Mouse (Mus musculus) embryonic facial prominence, embryonic 12.5 days (tissue): ENCODE results near the gene Hist1h2ac. TPM values are rescaled to one million over a fixed set of nuclear protein-coding genes. Genes with fewer than 3 reads are reported as not detected.

Experiments
- ATAC-seq: fragments of 200-750 bp; cut with Nextera tagmentation; 2 replicates; pipeline ENCODE4 v1.8.0; 2017; ENCODE audit not compliant: insufficient number of reproducible peaks, insufficient read depth, low FRiP score, low TSS enrichment
- H3K27ac ChIP-seq: fragments of 300-500 bp; sonication (generic); 2 replicates; pipeline ENCODE4 v1.5.1; 2016; ENCODE audit warnings: mild to moderate bottlenecking
- H3K27me3 ChIP-seq: fragments of 300-500 bp; sonication (generic); 2 replicates; pipeline ENCODE4 v1.6.1; 2016; ENCODE audit warnings: mild to moderate bottlenecking, moderate library complexity
- H3K36me3 ChIP-seq: fragments of 300-500 bp; sonication (generic); 2 replicates; pipeline ENCODE4 v1.6.1; 2016; ENCODE audit warnings: mild to moderate bottlenecking
- H3K4me1 ChIP-seq: fragments of 300-500 bp; sonication (generic); 2 replicates; pipeline ENCODE4 v1.6.1; 2016
- H3K4me2 ChIP-seq: fragments of 300-500 bp; sonication (generic); replicated peaks from 2 replicates; pipeline ENCODE4 v1.6.1; 2016; ENCODE audit warnings: mild to moderate bottlenecking, moderate library complexity
- H3K4me3 ChIP-seq: fragments of 300-500 bp; sonication (generic); 2 replicates; pipeline ENCODE4 v1.5.1; 2016; ENCODE audit warnings: mild to moderate bottlenecking
- H3K9ac ChIP-seq: fragments of 300-500 bp; sonication (generic); 2 replicates; pipeline ENCODE4 v1.6.1; 2016; ENCODE audit warnings: mild to moderate bottlenecking, moderate library complexity
- H3K9me3 ChIP-seq: fragments of 300-500 bp; sonication (generic); 2 replicates; pipeline ENCODE4 v1.6.1; 2016; ENCODE audit warnings: mild to moderate bottlenecking, moderate library complexity
- WGBS: fragments of 180-500 bp; shearing (Covaris S2); methylation state at CpG from one replicate; pipeline ENCODE4 v1.1.7; 2016; 5-methylcytosine and 5-hydroxymethylcytosine counted together
- polyA plus RNA-seq: library from polyadenylated mRNA; unstranded; fragments of >200 nt; fragmentation: Nextera tagmentation; extraction: Ambion mirVana; gene quantifications from 2 replicates; pipeline ENCODE4 v1.2.1, GENCODE M21; 2016

Gene Hist1h2ac
- polyA plus RNA-seq, 1 experiment from 2014 or later = 1.3 TPM

DNA sequence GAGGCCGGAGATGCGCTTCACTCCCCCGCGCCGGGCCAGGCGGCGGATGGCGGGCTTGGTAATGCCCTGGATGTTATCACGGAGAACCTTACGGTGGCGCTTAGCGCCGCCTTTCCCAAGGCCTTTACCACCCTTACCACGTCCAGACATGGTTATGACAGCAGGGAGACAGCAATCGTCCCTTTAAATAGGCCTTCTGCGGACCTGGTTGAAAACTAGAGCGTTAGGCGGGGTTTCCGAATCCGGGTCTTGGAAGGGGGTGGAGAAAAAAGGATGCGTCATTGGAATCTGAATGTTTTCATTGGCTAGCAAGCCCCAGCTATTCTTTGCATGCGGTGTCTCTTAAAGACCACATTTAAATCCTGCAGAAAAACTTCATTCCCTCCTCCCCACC lies 14.5 kb upstream of the Hist1h2ac start, which contains the start of gene Hist1h4c:
Hist1h4c (minus strand) TSS at position 155 of the 394 bp plus-strand sequence.
- Histone ChIP-seq H3K9me3 (no peaks in the 10 kb centered on the region), H3K4me3 (peak within 1 kb of the TSS; percentile 45), H3K9ac (peak within 1 kb of the TSS; percentile 64), H3K4me1 (peaks cover 7% of the 10 kb centered on the region; the same call in 1 of the 2 replicates), H3K27ac (peak within 1 kb of the TSS; percentile 92), H3K36me3 (no peaks in the 10 kb centered on the region), H3K27me3 (no peaks in the 10 kb centered on the region), H3K4me2 (peak within 1 kb of the TSS; percentile 67)
- WGBS = under 1% methylated on average over 22 of the region's 22 CpGs
- peak; percentile 95 for ATAC-seq

DNA sequence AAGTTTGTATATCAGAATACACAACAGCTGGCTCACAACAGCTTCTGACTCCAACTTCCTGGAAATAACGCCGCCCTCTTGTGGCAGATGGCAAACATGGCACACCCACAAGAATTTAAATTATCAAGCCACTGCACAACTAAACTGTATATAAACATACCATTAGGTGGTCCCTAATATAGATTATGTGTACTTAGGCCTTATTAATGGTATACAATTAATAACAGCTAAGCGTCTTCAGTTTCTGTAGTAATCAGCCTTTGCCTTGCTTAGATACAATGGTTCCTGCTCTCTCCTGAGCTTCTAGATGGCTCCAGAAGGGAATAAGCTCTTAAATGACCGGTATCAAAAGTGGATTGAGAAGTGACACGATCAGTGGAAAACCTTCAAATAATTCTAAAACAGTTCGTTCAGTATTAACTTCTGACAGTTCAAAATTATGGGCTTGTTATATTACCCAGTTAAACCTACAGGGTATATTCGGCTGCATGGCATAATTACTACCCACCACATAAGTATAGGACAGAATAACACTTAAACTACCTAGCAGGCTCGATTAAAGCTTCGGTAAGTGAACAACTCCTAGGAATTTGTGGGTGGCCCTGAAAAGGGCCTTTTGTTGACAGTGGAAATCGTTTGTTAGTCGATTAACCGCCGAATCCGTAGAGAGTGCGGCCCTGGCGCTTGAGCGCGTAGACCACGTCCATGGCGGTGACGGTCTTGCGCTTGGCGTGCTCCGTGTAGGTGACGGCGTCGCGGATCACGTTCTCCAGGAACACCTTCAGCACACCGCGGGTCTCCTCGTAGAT lies 13.9 kb upstream of the Hist1h2ac start:
- H3K4me2 ChIP-seq = peak overlapping the region; percentile 67
- H3K9ac ChIP-seq = peak overlapping the region; percentile 64
- H3K27ac ChIP-seq = peak overlapping the region; percentile 92
- peak overlapping the region; percentile 45 for H3K4me3 ChIP-seq
- ATAC-seq = peak; percentile 3; the same call in 1 of the 2 replicates
- peaks cover 7% of the 10 kb centered on the region; the same call in 1 of the 2 replicates for H3K4me1 ChIP-seq
- no peaks in the 10 kb centered on the region for H3K9me3 ChIP-seq
- WGBS = 2% methylated on average over 32 of the region's 32 CpGs
- no peaks in the 10 kb centered on the region for H3K27me3 ChIP-seq
- H3K36me3 ChIP-seq = no peaks in the 10 kb centered on the region

DNA sequence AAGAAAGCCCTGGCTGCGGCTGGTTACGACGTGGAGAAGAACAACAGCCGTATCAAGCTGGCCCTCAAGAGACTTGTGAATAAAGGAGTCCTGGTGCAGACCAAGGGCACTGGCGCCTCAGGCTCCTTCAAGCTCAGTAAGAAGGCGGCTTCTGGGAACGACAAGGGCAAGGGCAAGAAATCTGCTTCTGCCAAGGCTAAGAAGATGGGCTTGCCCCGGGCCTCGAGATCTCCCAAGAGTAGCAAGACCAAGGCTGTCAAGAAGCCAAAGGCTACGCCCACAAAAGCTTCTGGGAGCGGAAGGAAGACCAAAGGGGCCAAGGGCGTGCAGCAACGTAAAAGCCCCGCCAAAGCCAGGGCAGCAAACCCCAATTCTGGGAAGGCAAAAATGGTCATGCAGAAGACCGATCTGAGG lies 12.3 kb upstream of the Hist1h2ac start:
- H3K9me3 ChIP-seq = no peaks in the 10 kb centered on the region
- H3K9ac ChIP-seq = no peak overlapping the region
- no peaks in the 10 kb centered on the region for H3K36me3 ChIP-seq
- H3K27me3 ChIP-seq = no peaks in the 10 kb centered on the region
- WGBS = 64% methylated on average over 15 of the region's 15 CpGs
- peaks cover 7% of the 10 kb centered on the region; the same call in 1 of the 2 replicates for H3K4me1 ChIP-seq
- peak overlapping the region; percentile 47 for H3K27ac ChIP-seq
- no peak overlapping the region for H3K4me3 ChIP-seq
- no peak for ATAC-seq
- no peak overlapping the region for H3K4me2 ChIP-seq

GRCm38 (mm10) chr13:23695514-23695913 lies 11.8 kb upstream of the Hist1h2ac start, which contains the start of gene Hist1h1t:
Gene Hist1h1t (plus strand): TSS chr13:23695814.
- WGBS = 48% methylated on average over 12 of the region's 13 CpGs
- ATAC-seq = no peak
- Histone ChIP-seq H3K36me3 (no peaks in the 10 kb centered on the region), H3K27me3 (no peaks in the 10 kb centered on the region), H3K9me3 (no peaks in the 10 kb centered on the region), H3K4me1 (peaks cover 7% of the 10 kb centered on the region; the same call in 1 of the 2 replicates), H3K4me3 (no peak within 1 kb of the TSS), H3K9ac (no peak within 1 kb of the TSS), H3K4me2 (no peak within 1 kb of the TSS), H3K27ac (peak within 1 kb of the TSS; percentile 47)

GRCm38 (mm10) chr13:23694956-23695355 lies 11.2 kb upstream of the Hist1h2ac start:
- Histone ChIP-seq H3K9ac (no peak overlapping the region), H3K27me3 (no peaks in the 10 kb centered on the region), H3K4me2 (no peak overlapping the region), H3K9me3 (no peaks in the 10 kb centered on the region), H3K4me1 (peaks cover 7% of the 10 kb centered on the region; the same call in 1 of the 2 replicates), H3K4me3 (no peak overlapping the region), H3K36me3 (no peaks in the 10 kb centered on the region), H3K27ac (no peak overlapping the region)
- no peak for ATAC-seq
- 93% methylated on average over 9 of the region's 9 CpGs for WGBS

- Histone ChIP-seq H3K9me3 (no peaks in the 10 kb centered on the region), H3K9ac (no peak overlapping the region), H3K36me3 (no peaks in the 10 kb centered on the region), H3K27me3 (no peaks in the 10 kb centered on the region), H3K4me1 (peaks cover 3% of the 10 kb centered on the region; the same call in 1 of the 2 replicates), H3K27ac (no peak overlapping the region), H3K4me3 (no peak overlapping the region), H3K4me2 (no peak overlapping the region)
- 78% methylated on average over 6 of the region's 6 CpGs for WGBS
- ATAC-seq = no peak
Measured at GRCm38 (mm10) chr13:23693856-23694440, 10.2 kb upstream of the Hist1h2ac start.

GRCm38 (mm10) chr13:23689459-23689858 lies 5.7 kb upstream of the Hist1h2ac start:
- 0 out of 2 replicates have a peak, but pooled peaks cover 5% of the 10 kb centered on the region for H3K4me1 ChIP-seq
- H3K4me3 ChIP-seq = no peak overlapping the region
- no peak for ATAC-seq
- 63% methylated on average over 2 of the region's 2 CpGs for WGBS
- H3K9me3 ChIP-seq = no peaks in the 10 kb centered on the region
- H3K9ac ChIP-seq = no peak overlapping the region
- no peaks in the 10 kb centered on the region for H3K27me3 ChIP-seq
- H3K4me2 ChIP-seq = no peak overlapping the region
- H3K27ac ChIP-seq = no peak overlapping the region
- H3K36me3 ChIP-seq = no peaks in the 10 kb centered on the region

GRCm38 (mm10) chr13:23688956-23689355 lies 5.2 kb upstream of the Hist1h2ac start:
- 90% methylated on average over 2 of the region's 2 CpGs for WGBS
- Histone ChIP-seq H3K9me3 (no peaks in the 10 kb centered on the region), H3K4me1 (0 out of 2 replicates have a peak, but pooled peaks cover 5% of the 10 kb centered on the region)

DNA sequence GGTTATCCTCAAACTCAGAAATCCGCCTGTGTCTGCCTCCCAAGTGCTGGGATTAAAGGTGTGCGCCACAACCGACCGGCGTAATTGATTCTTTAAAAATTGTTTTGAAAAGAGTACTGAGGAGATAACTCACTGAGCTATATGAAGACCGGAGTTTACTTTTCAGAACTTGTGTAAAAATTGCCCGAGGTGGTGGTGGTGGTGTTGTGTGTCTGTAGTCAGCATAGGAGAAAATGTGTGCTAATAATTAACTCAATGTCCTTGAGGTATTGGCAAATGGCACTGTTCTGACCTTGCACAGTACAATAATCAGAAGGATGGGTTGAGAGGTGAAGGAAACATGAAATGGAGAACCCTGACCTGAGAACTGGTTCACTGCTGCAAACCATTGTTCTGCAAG lies 4.2 kb upstream of the Hist1h2ac start:
- peaks cover 7% of the 10 kb centered on the region; the same call in 1 of the 2 replicates for H3K4me1 ChIP-seq
- 90% methylated on average over 7 of the region's 7 CpGs for WGBS
- ATAC-seq = no peak
- H3K4me3 ChIP-seq = no peak overlapping the region
- no peak overlapping the region for H3K9ac ChIP-seq
- no peaks in the 10 kb centered on the region for H3K9me3 ChIP-seq
- no peak overlapping the region for H3K27ac ChIP-seq
- no peak overlapping the region for H3K4me2 ChIP-seq
- H3K27me3 ChIP-seq = no peaks in the 10 kb centered on the region
- no peaks in the 10 kb centered on the region for H3K36me3 ChIP-seq

More at GRCm38 (mm10) chr13:23688956-23689355, 5.2 kb upstream of the Hist1h2ac start:
- H3K27me3 ChIP-seq = no peaks in the 10 kb centered on the region
- no peak overlapping the region for H3K9ac ChIP-seq
- no peak overlapping the region for H3K27ac ChIP-seq
- H3K36me3 ChIP-seq = no peaks in the 10 kb centered on the region
- ATAC-seq = no peak
- H3K4me3 ChIP-seq = no peak overlapping the region
- no peak overlapping the region for H3K4me2 ChIP-seq

DNA sequence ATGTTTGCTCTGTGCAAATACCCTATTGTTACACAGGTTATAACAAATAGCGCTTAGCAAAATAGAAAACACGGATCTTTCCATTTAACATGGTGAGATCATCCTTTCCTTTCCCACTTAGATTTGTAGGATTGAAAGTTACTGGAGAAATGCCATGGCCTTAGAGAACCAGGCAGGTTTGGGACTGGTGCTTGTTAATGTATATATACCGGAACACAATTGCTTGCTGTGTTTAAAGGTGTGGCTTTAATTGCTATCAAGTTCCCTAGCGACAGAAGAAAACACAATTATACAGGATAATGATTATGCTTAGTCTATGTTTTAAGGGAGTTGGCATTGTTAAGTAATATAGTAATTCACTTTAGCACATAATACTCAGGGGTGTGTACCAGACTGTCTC lies 3.4 kb upstream of the Hist1h2ac start:
- Histone ChIP-seq H3K9ac (no peak overlapping the region), H3K9me3 (no peaks in the 10 kb centered on the region), H3K4me1 (peaks cover 10% of the 10 kb centered on the region; the same call in 1 of the 2 replicates), H3K4me3 (no peak overlapping the region), H3K4me2 (no peak overlapping the region), H3K27me3 (no peaks in the 10 kb centered on the region), H3K27ac (no peak overlapping the region), H3K36me3 (no peaks in the 10 kb centered on the region)
- ATAC-seq = no peak
- 82% methylated on average over 4 of the region's 4 CpGs for WGBS

GRCm38 (mm10) chr13:23685966-23686365 lies 2.2 kb upstream of the Hist1h2ac start:
- Histone ChIP-seq H3K27ac (peak overlapping the region; percentile 98), H3K9ac (peak overlapping the region; percentile 66), H3K36me3 (no peaks in the 10 kb centered on the region), H3K27me3 (no peaks in the 10 kb centered on the region), H3K4me2 (peak overlapping the region; percentile 65), H3K9me3 (no peaks in the 10 kb centered on the region), H3K4me1 (peaks cover 10% of the 10 kb centered on the region; the same call in 1 of the 2 replicates), H3K4me3 (peak overlapping the region; percentile 47)
- no peak for ATAC-seq
- WGBS = 48% methylated on average over 4 of the region's 4 CpGs
